Mouse (Mus musculus) spleen, adult 2 months (tissue): ENCODE results near the gene Gm5105. TPM values are rescaled to one million over a fixed set of nuclear protein-coding genes. Genes with fewer than 3 reads are reported as not detected.

Experiments
- DNase-seq, 2 experiments: peaks; one replicate each; pipeline versions ENCODE4 v3.0.0 to v3.0.0-alpha.2; 2012 to 2021; ENCODE audit warnings: low spot score in 2 of 2, low read depth in 1 of 2
- H3K27ac ChIP-seq: fragments of 200-500 bp; 2 replicates; pipeline ENCODE4 v1.5.1; 2012; ENCODE audit warnings: low read length, inconsistent platforms; ENCODE audit not compliant: insufficient read depth
- H3K27me3 ChIP-seq: fragments of 200-500 bp; 2 replicates; pipeline ENCODE4 v1.6.1; 2012; ENCODE audit warnings: mild to moderate bottlenecking, moderate library complexity, low read length, inconsistent platforms; ENCODE audit not compliant: control insufficient read depth, insufficient read depth
- H3K36me3 ChIP-seq: fragments of 200-500 bp; 2 replicates; pipeline ENCODE4 v1.6.1; 2012; ENCODE audit warnings: mild to moderate bottlenecking, low read length, inconsistent platforms; ENCODE audit not compliant: control insufficient read depth, insufficient read depth
- H3K4me1 ChIP-seq: fragments of 200-500 bp; 2 replicates; pipeline ENCODE4 v1.6.1; 2011; ENCODE audit warnings: inconsistent platforms; ENCODE audit not compliant: control insufficient read depth, insufficient read depth, insufficient read length
- H3K4me3 ChIP-seq: fragments of 200-500 bp; 2 replicates; pipeline ENCODE4 v1.5.1; 2011; ENCODE audit warnings: mild to moderate bottlenecking, inconsistent platforms; ENCODE audit not compliant: insufficient read depth, insufficient read length; ENCODE audit errors: extremely low read depth
- CTCF ChIP-seq: fragments of 200-500 bp; IDR thresholded peaks from 2 replicates; pipeline ENCODE4 v1.5.1; 2011; ENCODE audit warnings: mild to moderate bottlenecking, inconsistent platforms; ENCODE audit not compliant: insufficient read depth, insufficient read length, insufficient replicate concordance; ENCODE audit errors: extremely low read depth
- POLR2A ChIP-seq: fragments of 200-500 bp; IDR thresholded peaks from 2 replicates; pipeline ENCODE4 v1.6.1; 2011; ENCODE audit warnings: low read depth, low read length, inconsistent platforms
- WGBS: fragments of 180-500 bp; shearing (Covaris S2); methylation state at CpG from one replicate; pipeline ENCODE4 v1.1.7; 2018; 5-methylcytosine and 5-hydroxymethylcytosine counted together
- polyA plus RNA-seq: library from polyadenylated mRNA; depleted of rRNA; stranded (reverse); fragments of >200 nt; gene quantifications from 2 replicates; pipeline ENCODE4 v1.2.3, GENCODE M21; 2012

Gm5105 gene
- polyA plus RNA-seq, 1 experiment: not detected

DNA sequence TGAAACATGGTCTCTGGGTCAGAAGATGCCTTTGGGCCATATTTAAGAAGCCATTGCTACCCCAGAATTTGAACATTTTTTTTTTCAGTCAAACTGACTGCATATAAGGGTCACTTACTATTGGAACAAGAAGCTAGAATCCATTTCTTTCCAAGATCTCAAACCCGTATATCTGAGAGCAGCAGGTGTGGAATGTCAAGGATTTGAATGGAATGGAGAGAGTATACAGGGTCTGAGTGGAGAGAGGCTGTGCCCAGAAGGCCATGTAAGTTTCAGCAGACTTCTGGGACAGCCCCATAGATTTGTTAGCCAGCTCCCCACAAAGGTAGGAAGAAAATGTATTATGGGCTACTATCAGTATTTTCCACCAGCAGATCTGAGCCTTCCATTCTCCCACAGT lies 11.5 kb upstream of the Gm5105 start:
- no peak overlapping the region for H3K27ac ChIP-seq
- DNase-seq: no peak
- 91% methylated on average over 1 of the region's 1 CpGs for WGBS

DNA sequence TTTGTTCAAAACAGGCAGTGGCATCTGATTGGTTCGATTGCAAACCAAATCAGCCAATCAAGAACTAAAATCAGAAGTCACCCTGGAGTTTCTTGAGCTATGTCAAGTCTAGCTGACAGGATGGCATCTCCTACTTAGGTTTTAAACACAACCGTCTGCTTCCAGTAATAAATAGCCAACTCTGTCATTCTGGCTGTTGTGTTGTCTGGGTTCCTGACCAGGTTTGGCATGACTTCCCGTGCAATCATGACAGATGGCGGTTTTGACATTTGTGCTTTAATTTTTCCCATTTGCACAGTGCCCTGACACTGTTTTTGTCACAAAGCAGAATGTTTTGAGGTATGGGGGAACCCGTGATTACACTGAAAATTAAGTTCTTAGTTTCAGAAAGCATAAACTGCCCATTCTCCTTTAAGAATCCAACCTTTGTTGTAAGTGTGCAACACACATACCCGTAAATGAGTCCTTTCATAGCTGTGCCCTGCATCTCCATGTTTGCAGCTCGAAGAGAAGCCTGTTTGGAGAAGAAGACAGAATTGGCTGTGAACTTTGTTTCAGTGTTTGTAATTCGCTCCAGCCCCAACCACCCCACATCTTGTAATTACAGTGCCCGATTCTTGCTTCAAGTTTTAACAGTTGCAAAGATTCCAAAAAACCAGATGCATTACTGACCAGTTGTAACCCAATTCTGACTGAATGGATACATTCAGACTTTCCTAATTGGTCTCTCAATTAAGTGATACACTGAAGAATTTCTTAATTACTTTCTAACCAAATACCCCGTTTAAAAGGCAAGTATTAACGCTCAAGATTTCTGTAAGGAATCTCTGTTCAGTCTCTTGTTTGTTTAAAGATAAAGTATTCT lies 10.5 kb upstream of the Gm5105 start:
- no peak for DNase-seq
- TF ChIP-seq CTCF (no peak), POLR2A (no peak)
- no peaks in the 10 kb centered on the region for H3K27me3 ChIP-seq
- H3K4me3 ChIP-seq: no peak overlapping the region
- H3K36me3 ChIP-seq: no peaks in the 10 kb centered on the region
- no peak overlapping the region for H3K27ac ChIP-seq
- 83% methylated on average over 11 of the region's 11 CpGs for WGBS
- no peaks in the 10 kb centered on the region for H3K4me1 ChIP-seq

More for the DNA sequence above, 11.5 kb upstream of the Gm5105 start:
- Histone ChIP-seq H3K36me3 (no peaks in the 10 kb centered on the region), H3K27me3 (no peaks in the 10 kb centered on the region), H3K4me3 (no peak overlapping the region), H3K4me1 (no peaks in the 10 kb centered on the region)
- TF ChIP-seq POLR2A: no peak
- no peak for TF ChIP-seq CTCF

DNA sequence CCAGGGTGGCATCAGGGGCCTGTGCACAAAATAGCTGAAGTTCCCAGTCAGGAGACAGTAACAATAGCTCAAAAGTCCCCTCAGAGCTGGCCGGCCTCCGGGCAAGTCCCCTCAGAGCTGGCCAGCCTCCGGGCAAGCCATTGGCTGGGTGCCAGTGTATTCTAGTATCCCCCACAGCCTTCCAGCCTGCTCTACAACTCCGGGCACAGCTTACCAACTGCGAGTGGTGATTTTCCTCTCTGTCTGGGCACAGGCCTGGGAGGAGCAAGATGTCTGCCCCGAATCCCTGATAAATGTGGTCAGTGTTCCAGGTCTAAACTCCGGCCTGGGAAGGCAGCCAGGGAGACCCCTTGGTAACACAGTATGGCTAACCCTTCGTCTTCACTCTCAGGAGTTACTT lies 8.0 kb upstream of the Gm5105 start:
- no peak overlapping the region for H3K27ac ChIP-seq
- no peaks in the 10 kb centered on the region for H3K36me3 ChIP-seq
- no peak overlapping the region for H3K4me3 ChIP-seq
- DNase-seq: no peak
- no peaks in the 10 kb centered on the region for H3K27me3 ChIP-seq
- no peaks in the 10 kb centered on the region for H3K4me1 ChIP-seq
- WGBS: 85% methylated on average over 8 of the region's 8 CpGs
- TF ChIP-seq POLR2A (no peak), CTCF (no peak)

DNA sequence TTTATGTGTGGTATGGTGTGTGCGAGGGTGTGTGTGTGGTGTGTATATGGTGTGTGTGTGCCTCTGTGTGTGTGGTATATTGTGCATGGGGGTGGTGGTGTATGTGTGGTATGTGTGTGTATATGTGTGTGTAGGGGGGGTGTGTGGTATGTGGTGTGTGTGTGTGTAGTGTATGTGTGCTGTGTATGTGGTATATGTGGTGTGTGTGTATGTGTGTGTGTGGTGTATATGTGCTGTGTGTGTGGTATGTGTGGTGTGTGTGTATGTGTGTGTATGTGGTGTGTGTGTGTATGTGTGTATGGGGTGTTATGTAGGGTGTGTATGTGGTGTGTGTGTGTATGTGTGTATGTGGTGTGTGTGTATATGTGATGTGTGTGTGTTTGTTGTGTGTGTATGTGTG lies 7.0 kb upstream of the Gm5105 start:
- no peak for TF ChIP-seq POLR2A
- no peak for TF ChIP-seq CTCF

DNA sequence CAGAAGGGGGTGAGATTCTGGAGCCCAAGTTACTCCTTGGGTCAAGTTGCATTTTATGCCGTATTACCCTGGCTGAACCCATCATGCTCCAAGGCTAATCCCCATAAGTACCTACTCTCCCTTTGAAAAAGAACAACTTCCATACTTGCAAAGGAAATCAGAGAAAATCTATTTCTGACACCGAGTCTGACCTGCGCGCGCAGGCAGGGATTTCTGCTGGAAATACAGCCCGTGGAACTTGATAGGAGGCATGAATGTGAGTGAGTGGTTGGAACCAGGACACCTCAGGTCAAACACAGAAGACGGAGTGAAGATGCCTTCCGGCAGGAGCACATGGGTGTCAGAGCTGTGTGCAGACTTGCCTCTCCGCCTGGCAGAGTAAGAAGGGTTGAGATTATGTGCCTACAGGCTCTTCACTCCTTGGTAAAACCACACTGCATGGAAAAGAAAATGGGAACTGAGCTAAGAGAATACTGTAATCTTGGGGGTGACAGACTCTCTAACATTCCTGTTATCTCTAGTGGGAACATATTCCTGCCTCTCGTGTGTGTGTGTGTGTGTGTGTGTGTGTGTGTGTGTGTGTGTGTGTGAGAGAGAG lies 4.4 kb upstream of the Gm5105 start:
- no peak overlapping the region for H3K27ac ChIP-seq
- no peaks in the 10 kb centered on the region for H3K36me3 ChIP-seq
- no peaks in the 10 kb centered on the region for H3K27me3 ChIP-seq
- TF ChIP-seq POLR2A (no peak), CTCF (no peak)
- DNase-seq: no peak
- H3K4me1 ChIP-seq: no peaks in the 10 kb centered on the region
- H3K4me3 ChIP-seq: no peak overlapping the region
- 89% methylated on average over 10 of the region's 10 CpGs for WGBS

More for the DNA sequence above, 7.0 kb upstream of the Gm5105 start:
- Histone ChIP-seq H3K36me3 (no peaks in the 10 kb centered on the region), H3K27me3 (no peaks in the 10 kb centered on the region), H3K4me3 (no peak overlapping the region), H3K27ac (no peak overlapping the region), H3K4me1 (no peaks in the 10 kb centered on the region)
- no peak for DNase-seq
- 93% methylated on average over 1 of the region's 1 CpGs for WGBS

DNA sequence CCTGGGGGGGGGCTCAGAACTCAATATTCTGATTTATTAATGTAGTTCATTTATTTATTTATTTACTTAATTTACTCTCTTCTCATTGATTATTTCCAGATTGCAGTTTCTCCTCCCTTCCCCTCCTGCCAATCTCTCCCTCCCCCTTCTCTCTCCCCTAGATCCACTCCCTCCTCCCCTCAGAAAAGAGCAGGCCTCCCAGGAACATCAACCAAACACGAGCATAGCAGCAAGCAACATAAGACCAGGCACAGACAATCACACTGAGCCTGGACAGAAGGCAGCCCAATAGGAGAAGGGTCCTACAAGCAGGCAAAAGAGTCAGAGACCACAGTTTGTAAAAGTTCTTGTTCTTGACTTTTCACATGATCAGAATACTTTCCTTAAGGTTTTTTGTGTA lies 3.8 kb upstream of the Gm5105 start:
- DNase-seq: no peak
- Histone ChIP-seq H3K36me3 (no peaks in the 10 kb centered on the region), H3K4me1 (no peaks in the 10 kb centered on the region), H3K27me3 (no peaks in the 10 kb centered on the region), H3K4me3 (no peak overlapping the region), H3K27ac (no peak overlapping the region)
- 55% methylated on average over 1 of the region's 1 CpGs for WGBS
- TF ChIP-seq CTCF (no peak), POLR2A (no peak)
